Mouse (Mus musculus): Measurements from ENCODE around the gene Krt26. TPM values are rescaled to one million over a fixed set of nuclear protein-coding genes. Genes with fewer than 3 reads are reported as not detected.

Gene Krt26
- polyA plus RNA-seq (2014; fragmentation: Illumina TruSeq; extraction: RNeasy Lipid Tissue Mini Kit (QIAGEN cat#74804); ENCODE audit: low read depth, low replicate concordance) = not detected

DNA sequence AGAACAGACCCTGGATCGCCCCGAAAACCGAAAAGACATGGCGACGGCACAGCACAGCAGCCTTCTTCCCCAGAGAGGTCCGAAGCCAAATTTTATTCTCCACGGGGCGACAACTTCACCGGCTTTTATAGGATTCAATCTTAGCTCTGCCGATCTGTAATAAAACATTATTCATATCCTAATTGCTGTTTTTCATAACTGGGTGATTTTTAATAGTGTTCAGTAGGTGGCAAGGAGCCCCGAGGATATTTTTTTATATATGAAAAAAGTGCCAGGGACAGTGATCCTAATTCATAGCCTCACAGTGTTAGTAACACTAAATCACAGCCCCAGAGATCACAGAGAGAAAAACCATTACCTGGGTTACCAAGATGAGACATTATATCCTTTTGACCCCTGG lies at the start of gene Krt26:
TSS of gene Krt26 (minus strand) at position 101 of the 400 bp plus-strand sequence.

DNA sequence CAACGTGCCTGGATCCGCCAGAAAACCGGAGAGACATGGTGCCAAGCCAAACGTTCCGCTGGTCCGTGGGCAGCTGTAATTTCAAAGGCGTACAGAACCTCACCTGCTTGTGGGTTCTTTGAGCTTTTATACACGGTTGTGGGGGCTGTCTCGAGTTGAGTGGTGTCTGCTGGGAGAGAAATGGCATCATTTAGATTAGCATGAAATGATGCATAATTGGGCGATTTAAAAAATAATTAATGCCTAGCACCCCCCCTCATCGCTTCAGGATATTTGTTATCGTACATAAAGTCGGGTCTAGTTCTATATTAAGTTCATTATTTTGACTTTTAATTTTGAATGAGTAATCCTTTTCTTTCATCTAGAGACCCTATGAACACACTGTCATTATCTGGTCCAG lies 37.0 kb upstream of the Krt26 start, which contains the start of gene Krt28:
TSS of gene Krt28 (minus strand) at position 101 of the 400 bp plus-strand sequence.

DNA sequence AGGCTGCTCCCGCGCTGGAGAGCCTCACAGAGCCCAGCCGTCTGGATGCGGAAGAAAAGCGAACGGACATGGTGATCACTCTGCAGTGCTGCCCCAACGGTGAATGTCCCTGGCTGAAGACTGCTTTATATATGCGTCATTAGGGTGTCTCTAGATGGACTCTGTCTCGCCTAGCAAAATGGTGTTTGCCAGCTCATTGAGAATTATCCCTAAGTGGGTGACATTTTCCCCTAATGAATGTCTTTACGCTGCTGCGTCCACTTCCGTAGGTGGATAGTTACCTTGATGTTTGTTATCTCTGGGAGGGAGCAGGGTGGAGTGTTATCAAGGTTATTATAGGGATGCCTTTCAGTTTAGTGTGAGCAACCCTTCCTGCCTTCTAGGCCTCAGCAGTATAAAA lies 13.2 kb upstream of the Krt26 start, which contains the start of gene Krt27:
TSS of gene Krt27 (minus strand) at position 101 of the 400 bp plus-strand sequence.

DNA sequence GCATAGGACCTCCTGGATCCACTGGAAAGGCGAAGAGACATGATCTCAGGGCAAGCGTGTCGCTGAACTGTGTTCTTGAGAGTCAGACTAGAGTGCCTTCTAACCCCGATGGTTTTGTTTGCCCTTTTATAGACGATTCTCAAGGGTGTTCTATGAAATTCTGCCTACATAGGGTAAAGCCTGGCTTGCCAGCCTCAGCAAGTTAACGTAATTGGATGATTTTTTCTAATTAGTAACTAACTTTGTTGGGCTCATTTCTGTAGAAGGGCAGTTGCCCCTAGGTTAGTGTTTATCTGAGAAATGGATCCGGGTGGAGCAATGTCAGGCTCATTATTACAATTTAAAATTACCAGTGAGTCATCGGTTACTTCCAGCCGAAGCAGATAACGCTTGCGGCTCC lies 14.9 kb downstream of the Krt26 start, which contains the start of gene Krt25:
TSS of gene Krt25 (minus strand) at position 101 of the 400 bp plus-strand sequence.

DNA sequence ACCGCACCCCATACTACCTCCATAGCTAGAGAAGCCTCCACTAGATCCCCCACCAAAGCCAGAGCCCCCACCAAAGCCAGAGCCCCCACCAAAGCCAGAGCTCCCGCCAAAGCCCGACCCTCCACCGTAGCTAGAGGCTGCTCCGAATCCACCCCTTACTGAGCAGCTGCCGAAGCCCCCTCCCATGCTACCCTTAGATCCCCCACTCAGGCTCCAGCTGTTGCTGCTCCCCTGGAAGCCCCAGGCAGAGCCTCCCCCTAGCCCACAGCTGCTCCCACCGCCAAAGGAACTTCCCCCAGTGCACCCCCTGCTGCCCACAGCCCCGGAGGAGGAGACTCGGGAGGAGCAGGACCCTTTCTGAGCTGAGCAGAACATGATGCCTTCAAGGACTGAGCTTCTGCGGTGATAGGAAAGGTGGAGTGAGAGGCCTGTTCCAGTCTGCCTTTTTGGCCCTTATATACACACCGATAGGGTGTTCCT lies 52.9 kb downstream of the Krt26 start, which contains the start of gene Krt24:
TSS of gene Krt24 (minus strand) at position 430 of the 480 bp plus-strand sequence.

Other genes with a start within 250 kb of the Krt26 start
- 0.42 TPM for gene Tns4, start 248.7 kb downstream of the Krt26 start, polyA plus RNA-seq (2014; fragmentation: Illumina TruSeq; extraction: RNeasy Lipid Tissue Mini Kit (QIAGEN cat#74804); ENCODE audit: low read depth, low replicate concordance)
- 0.52 TPM for gene Ccr7, start 182.9 kb downstream of the Krt26 start, polyA plus RNA-seq (2014; fragmentation: Illumina TruSeq; extraction: RNeasy Lipid Tissue Mini Kit (QIAGEN cat#74804); ENCODE audit: low read depth, low replicate concordance)
- 75.9 TPM for gene Smarce1, start 106.9 kb downstream of the Krt26 start, polyA plus RNA-seq (2014; fragmentation: Illumina TruSeq; extraction: RNeasy Lipid Tissue Mini Kit (QIAGEN cat#74804); ENCODE audit: low read depth, low replicate concordance)
- 20.8 TPM for gene Krt222, start 93.9 kb downstream of the Krt26 start, polyA plus RNA-seq (2014; fragmentation: Illumina TruSeq; extraction: RNeasy Lipid Tissue Mini Kit (QIAGEN cat#74804); ENCODE audit: low read depth, low replicate concordance)
- gene Krt24, start 52.7 kb downstream of the Krt26 start, polyA plus RNA-seq (2014; fragmentation: Illumina TruSeq; extraction: RNeasy Lipid Tissue Mini Kit (QIAGEN cat#74804); ENCODE audit: low read depth, low replicate concordance) = not detected
- not detected for gene Krt25, start 15.0 kb downstream of the Krt26 start, polyA plus RNA-seq (2014; fragmentation: Illumina TruSeq; extraction: RNeasy Lipid Tissue Mini Kit (QIAGEN cat#74804); ENCODE audit: low read depth, low replicate concordance)
- not detected for gene Krt27, start 13.1 kb upstream of the Krt26 start, polyA plus RNA-seq (2014; fragmentation: Illumina TruSeq; extraction: RNeasy Lipid Tissue Mini Kit (QIAGEN cat#74804); ENCODE audit: low read depth, low replicate concordance)
- not detected for gene Krt28, start 36.9 kb upstream of the Krt26 start, polyA plus RNA-seq (2014; fragmentation: Illumina TruSeq; extraction: RNeasy Lipid Tissue Mini Kit (QIAGEN cat#74804); ENCODE audit: low read depth, low replicate concordance)
- 4.5 TPM for gene Krt10, start 51.4 kb upstream of the Krt26 start, polyA plus RNA-seq (2014; fragmentation: Illumina TruSeq; extraction: RNeasy Lipid Tissue Mini Kit (QIAGEN cat#74804); ENCODE audit: low read depth, low replicate concordance)
- gene Krt12, start 84.3 kb upstream of the Krt26 start, polyA plus RNA-seq (2014; fragmentation: Illumina TruSeq; extraction: RNeasy Lipid Tissue Mini Kit (QIAGEN cat#74804); ENCODE audit: low read depth, low replicate concordance) = not detected
- 0.31 TPM for gene Krt20, start 100.2 kb upstream of the Krt26 start, polyA plus RNA-seq (2014; fragmentation: Illumina TruSeq; extraction: RNeasy Lipid Tissue Mini Kit (QIAGEN cat#74804); ENCODE audit: low read depth, low replicate concordance)
- gene Krt23, start 155.2 kb upstream of the Krt26 start, polyA plus RNA-seq (2014; fragmentation: Illumina TruSeq; extraction: RNeasy Lipid Tissue Mini Kit (QIAGEN cat#74804); ENCODE audit: low read depth, low replicate concordance) = not detected
- not detected for gene Krt39, start 183.4 kb upstream of the Krt26 start, polyA plus RNA-seq (2014; fragmentation: Illumina TruSeq; extraction: RNeasy Lipid Tissue Mini Kit (QIAGEN cat#74804); ENCODE audit: low read depth, low replicate concordance)
- gene Krt40, start 205.2 kb upstream of the Krt26 start, polyA plus RNA-seq (2014; fragmentation: Illumina TruSeq; extraction: RNeasy Lipid Tissue Mini Kit (QIAGEN cat#74804); ENCODE audit: low read depth, low replicate concordance) = not detected
- not detected for gene Krtap3-3, start 212.9 kb upstream of the Krt26 start, polyA plus RNA-seq (2014; fragmentation: Illumina TruSeq; extraction: RNeasy Lipid Tissue Mini Kit (QIAGEN cat#74804); ENCODE audit: low read depth, low replicate concordance)
- not detected for gene Krtap3-2, start 218.9 kb upstream of the Krt26 start, polyA plus RNA-seq (2014; fragmentation: Illumina TruSeq; extraction: RNeasy Lipid Tissue Mini Kit (QIAGEN cat#74804); ENCODE audit: low read depth, low replicate concordance)
- gene Gm11939, start 221.5 kb upstream of the Krt26 start, polyA plus RNA-seq (2014; fragmentation: Illumina TruSeq; extraction: RNeasy Lipid Tissue Mini Kit (QIAGEN cat#74804); ENCODE audit: low read depth, low replicate concordance) = not detected
- not detected for gene Krtap3-1, start 228.7 kb upstream of the Krt26 start, polyA plus RNA-seq (2014; fragmentation: Illumina TruSeq; extraction: RNeasy Lipid Tissue Mini Kit (QIAGEN cat#74804); ENCODE audit: low read depth, low replicate concordance)
- gene Krtap1-5, start 243.1 kb upstream of the Krt26 start, polyA plus RNA-seq (2014; fragmentation: Illumina TruSeq; extraction: RNeasy Lipid Tissue Mini Kit (QIAGEN cat#74804); ENCODE audit: low read depth, low replicate concordance) = not detected
- not detected for gene Krtap1-4, start 245.7 kb upstream of the Krt26 start, polyA plus RNA-seq (2014; fragmentation: Illumina TruSeq; extraction: RNeasy Lipid Tissue Mini Kit (QIAGEN cat#74804); ENCODE audit: low read depth, low replicate concordance)

Data from heart, adult 10 weeks (tissue).